Mouse (Mus musculus) limb, embryonic 12.5 days (tissue): Measurements from ENCODE around the gene Focad. TPM values are rescaled to one million over a fixed set of nuclear protein-coding genes. Genes with fewer than 3 reads are reported as not detected.

Experiments used
- ATAC-seq: fragments of 200-750 bp; cut with Nextera tagmentation; 2 replicates; pipeline ENCODE4 v1.8.0; 2017; ENCODE audit warnings: low read depth, moderate TSS enrichment; ENCODE audit not compliant: insufficient number of reproducible peaks, insufficient read depth, low FRiP score, low TSS enrichment
- H3K27ac ChIP-seq: fragments of 300-500 bp; sonication (generic); 2 replicates; pipeline ENCODE4 v1.5.1; 2016; ENCODE audit warnings: mild to moderate bottlenecking, moderate library complexity
- H3K27me3 ChIP-seq: fragments of 300-500 bp; sonication (generic); 2 replicates; pipeline ENCODE4 v1.6.1; 2016; ENCODE audit warnings: mild to moderate bottlenecking, moderate library complexity
- H3K36me3 ChIP-seq: fragments of 300-500 bp; sonication (generic); 2 replicates; pipeline ENCODE4 v1.6.1; 2016; ENCODE audit warnings: mild to moderate bottlenecking, moderate library complexity
- H3K4me1 ChIP-seq: fragments of 300-500 bp; sonication (generic); replicated peaks from 2 replicates; pipeline ENCODE4 v1.6.1; 2016
- H3K4me2 ChIP-seq: fragments of 300-500 bp; sonication (generic); 2 replicates; pipeline ENCODE4 v1.6.1; 2016; ENCODE audit warnings: mild to moderate bottlenecking, moderate library complexity
- H3K4me3 ChIP-seq: fragments of 300-500 bp; sonication (generic); replicated peaks from 2 replicates; pipeline ENCODE4 v1.5.1; 2016; ENCODE audit warnings: mild to moderate bottlenecking
- H3K9ac ChIP-seq: fragments of 300-500 bp; sonication (generic); replicated peaks from 2 replicates; pipeline ENCODE4 v1.6.1; 2016; ENCODE audit warnings: mild to moderate bottlenecking, moderate library complexity
- H3K9me3 ChIP-seq: fragments of 300-500 bp; sonication (generic); 2 replicates; pipeline ENCODE4 v1.6.1; 2016; ENCODE audit warnings: mild to moderate bottlenecking, moderate library complexity
- WGBS: fragments of 180-500 bp; shearing (Covaris S2); methylation state at CpG from one replicate; pipeline ENCODE4 v1.1.7; 2016; 5-methylcytosine and 5-hydroxymethylcytosine counted together
- polyA plus RNA-seq: library from polyadenylated mRNA; unstranded; fragments of >200 nt; fragmentation: Nextera tagmentation; extraction: Ambion mirVana; gene quantifications from 2 replicates; pipeline ENCODE4 v1.2.1, GENCODE M21; 2016

Focad gene
- polyA plus RNA-seq, 1 experiment from 2014 or later: 13.7 TPM

DNA sequence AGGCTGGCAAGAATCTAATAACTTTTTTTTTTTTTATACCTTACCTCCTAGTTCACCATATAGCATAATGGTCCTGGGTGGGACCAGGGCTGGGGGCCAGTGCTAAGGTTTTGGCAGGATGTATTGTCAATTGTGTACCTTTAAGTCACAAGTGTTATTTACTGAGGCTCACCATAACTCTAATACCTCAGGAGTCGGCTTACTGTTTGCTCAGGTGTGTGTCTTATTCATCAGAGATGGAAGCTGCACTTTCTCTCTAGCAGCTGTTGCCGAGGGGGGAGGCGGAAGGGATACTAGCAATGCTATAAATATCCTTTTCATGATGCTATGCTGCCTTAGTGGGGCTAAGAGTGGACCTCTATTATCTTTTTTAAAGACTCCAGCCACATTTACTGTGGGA, 93.2 kb downstream of the Focad start:
- H3K4me3 ChIP-seq: no peak overlapping the region
- 81% methylated on average over 3 of the region's 3 CpGs for WGBS
- no peak overlapping the region for H3K27ac ChIP-seq
- H3K9ac ChIP-seq: no peak overlapping the region
- no peaks in the 10 kb centered on the region for H3K4me1 ChIP-seq
- no peaks in the 10 kb centered on the region for H3K27me3 ChIP-seq
- no peak for ATAC-seq
- no peak overlapping the region for H3K4me2 ChIP-seq
- no peaks in the 10 kb centered on the region for H3K36me3 ChIP-seq
- H3K9me3 ChIP-seq: no peaks in the 10 kb centered on the region

DNA sequence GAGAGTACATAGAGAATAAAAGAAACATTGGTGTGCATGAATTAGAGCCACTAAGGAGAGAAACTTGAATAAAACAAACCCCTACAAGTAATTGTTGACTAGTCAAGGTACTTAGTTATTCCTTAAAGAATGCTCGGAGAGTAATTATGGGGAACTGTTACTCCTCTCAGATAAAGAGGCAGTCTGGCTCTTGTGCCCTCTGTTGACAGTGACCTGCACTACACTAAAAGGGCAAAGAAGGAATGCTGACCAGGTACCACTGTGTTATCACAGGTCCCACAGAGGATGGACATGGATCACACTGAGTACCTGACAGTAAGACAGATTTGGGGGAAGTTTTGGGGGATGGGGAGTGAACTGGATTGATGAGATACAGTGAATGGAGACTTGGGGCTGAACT, 95.1 kb downstream of the Focad start:
- no peak overlapping the region for H3K4me2 ChIP-seq
- H3K27me3 ChIP-seq: no peaks in the 10 kb centered on the region
- no peaks in the 10 kb centered on the region for H3K4me1 ChIP-seq
- H3K27ac ChIP-seq: no peak overlapping the region
- no peak for ATAC-seq
- no peak overlapping the region for H3K4me3 ChIP-seq
- no peaks in the 10 kb centered on the region for H3K36me3 ChIP-seq
- no peak overlapping the region for H3K9ac ChIP-seq
- H3K9me3 ChIP-seq: no peaks in the 10 kb centered on the region
- 80% methylated on average over 1 of the region's 1 CpGs for WGBS

DNA sequence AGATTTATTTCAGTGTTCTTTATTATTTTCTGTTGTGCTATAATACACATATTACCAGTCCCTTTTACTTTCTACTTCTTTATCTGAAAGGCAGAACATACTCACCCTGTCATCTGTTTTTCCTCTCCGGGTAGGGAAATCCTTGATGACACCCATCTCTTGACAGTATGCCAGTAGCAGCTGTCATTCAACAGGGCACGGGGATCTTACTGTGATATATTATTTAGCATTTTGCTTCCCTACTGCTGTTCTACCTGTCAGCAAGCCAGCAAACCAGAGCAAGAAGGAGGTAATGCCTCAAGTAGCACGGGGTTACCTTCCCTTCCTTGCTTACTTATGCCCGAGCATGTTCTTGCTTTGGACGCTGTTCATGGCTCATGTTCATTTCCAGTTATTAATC, 99.8 kb downstream of the Focad start:
- no peaks in the 10 kb centered on the region for H3K4me1 ChIP-seq
- H3K4me2 ChIP-seq: no peak overlapping the region
- no peak overlapping the region for H3K4me3 ChIP-seq
- no peaks in the 10 kb centered on the region for H3K27me3 ChIP-seq
- H3K27ac ChIP-seq: no peak overlapping the region
- ATAC-seq: no peak
- H3K36me3 ChIP-seq: no peaks in the 10 kb centered on the region
- 83% methylated on average over 5 of the region's 5 CpGs for WGBS
- H3K9me3 ChIP-seq: no peaks in the 10 kb centered on the region
- no peak overlapping the region for H3K9ac ChIP-seq

DNA sequence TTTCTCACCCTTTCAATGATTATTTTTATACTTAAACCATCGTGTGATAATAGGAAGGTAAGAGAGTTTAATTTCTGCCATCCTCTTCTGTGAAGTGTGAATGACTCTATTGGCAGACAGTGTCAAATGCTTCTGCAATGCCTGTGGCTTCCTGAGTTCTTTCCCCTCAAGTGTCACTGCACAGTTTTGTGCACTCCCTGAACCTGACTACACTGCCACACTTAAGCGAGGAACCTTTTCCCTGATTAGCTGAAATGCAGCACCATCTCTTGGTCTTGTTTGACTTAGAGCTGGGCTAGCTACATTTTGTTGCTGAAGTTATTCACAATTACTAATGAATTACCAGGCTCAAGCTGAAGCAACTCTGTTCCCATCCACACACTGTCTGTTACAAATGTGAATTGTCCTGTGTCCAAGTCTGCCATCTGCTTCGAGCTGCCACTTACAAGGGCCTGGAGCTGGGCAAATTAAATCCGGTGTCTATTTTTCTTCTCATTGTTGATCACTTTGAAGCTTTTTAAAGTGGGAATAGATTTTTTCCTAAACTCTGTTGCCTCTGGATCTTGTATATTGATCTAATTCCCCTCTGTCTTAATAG, 101.6 kb downstream of the Focad start:
- 84% methylated on average over 4 of the region's 4 CpGs for WGBS

DNA sequence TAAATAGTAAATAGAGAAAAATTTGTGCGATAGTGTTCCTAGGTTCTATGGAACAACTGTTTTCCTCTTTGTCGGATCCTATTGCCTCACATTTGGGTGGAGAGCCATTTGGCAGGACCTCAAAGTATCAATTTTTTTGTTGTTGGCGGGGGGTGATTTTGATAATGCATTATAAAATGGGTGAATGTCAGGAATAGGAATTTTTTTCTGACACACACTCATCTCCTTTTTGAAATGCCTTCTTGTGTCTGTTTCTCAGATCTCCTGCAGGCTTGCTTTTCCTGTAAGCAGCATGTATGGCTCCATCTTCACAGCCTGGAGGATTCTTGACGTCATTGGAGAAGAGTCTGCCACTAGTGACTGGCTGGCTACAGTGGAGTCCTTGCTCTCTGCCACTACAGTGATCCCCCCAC, 102.1 kb downstream of the Focad start:
- no peaks in the 10 kb centered on the region for H3K27me3 ChIP-seq
- ATAC-seq: no peak
- no peaks in the 10 kb centered on the region for H3K4me1 ChIP-seq
- H3K9ac ChIP-seq: no peak overlapping the region
- no peak overlapping the region for H3K27ac ChIP-seq
- H3K36me3 ChIP-seq: no peaks in the 10 kb centered on the region
- WGBS: 87% methylated on average over 4 of the region's 4 CpGs
- H3K4me3 ChIP-seq: no peak overlapping the region
- no peak overlapping the region for H3K4me2 ChIP-seq
- H3K9me3 ChIP-seq: no peaks in the 10 kb centered on the region

More for the DNA sequence above, 101.6 kb downstream of the Focad start:
- Histone ChIP-seq H3K4me1 (no peaks in the 10 kb centered on the region), H3K4me3 (no peak overlapping the region), H3K9me3 (no peaks in the 10 kb centered on the region), H3K4me2 (no peak overlapping the region), H3K27ac (no peak overlapping the region), H3K27me3 (no peaks in the 10 kb centered on the region), H3K36me3 (no peaks in the 10 kb centered on the region), H3K9ac (no peak overlapping the region)
- ATAC-seq: no peak

DNA sequence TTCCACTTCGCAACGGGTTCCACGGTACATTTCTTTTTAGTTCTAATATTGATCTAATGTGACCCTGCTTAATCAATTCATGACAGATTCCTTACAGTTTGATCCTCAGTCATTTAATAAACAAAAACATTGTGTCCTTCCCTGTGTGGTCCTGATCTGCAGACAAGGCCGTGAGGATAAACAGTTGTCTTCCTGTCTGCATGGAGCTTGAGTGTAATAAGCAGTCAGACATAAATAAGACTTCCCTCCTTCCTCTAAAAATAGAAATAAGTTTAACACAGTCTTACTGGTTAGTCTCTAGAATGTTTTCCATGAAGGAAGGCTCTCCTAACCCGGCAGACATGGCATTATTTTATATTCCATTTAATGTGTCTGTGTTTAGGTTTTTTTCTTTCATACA, 102.8 kb downstream of the Focad start:
- WGBS: 88% methylated on average over 5 of the region's 5 CpGs
- no peak overlapping the region for H3K9ac ChIP-seq
- no peaks in the 10 kb centered on the region for H3K9me3 ChIP-seq
- H3K27ac ChIP-seq: no peak overlapping the region
- no peak overlapping the region for H3K4me2 ChIP-seq
- H3K4me3 ChIP-seq: no peak overlapping the region
- no peak for ATAC-seq
- H3K4me1 ChIP-seq: no peaks in the 10 kb centered on the region
- H3K36me3 ChIP-seq: no peaks in the 10 kb centered on the region
- no peaks in the 10 kb centered on the region for H3K27me3 ChIP-seq

DNA sequence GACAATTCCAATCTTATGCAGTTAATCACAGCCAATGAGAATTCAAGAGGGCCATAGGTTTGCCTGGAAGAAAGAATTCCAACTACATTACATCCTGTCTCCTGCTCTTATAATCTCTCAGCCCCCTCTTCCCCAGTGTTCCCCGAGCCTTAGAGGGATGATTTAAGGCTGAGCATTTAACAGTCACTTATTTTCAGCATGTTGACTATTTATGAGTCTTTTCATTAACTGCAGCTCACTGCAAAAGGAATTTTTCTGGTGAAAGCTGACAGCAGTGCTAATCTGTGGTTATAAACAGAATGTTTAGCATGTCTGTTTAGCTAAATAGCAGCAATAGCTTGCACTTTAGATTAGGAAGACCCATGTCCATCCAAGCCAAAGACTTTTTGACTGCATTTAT, 104.8 kb downstream of the Focad start:
- ATAC-seq: no peak
- H3K9ac ChIP-seq: no peak overlapping the region
- no peaks in the 10 kb centered on the region for H3K4me1 ChIP-seq
- H3K27me3 ChIP-seq: no peaks in the 10 kb centered on the region
- H3K9me3 ChIP-seq: no peaks in the 10 kb centered on the region
- H3K36me3 ChIP-seq: no peaks in the 10 kb centered on the region
- no peak overlapping the region for H3K4me3 ChIP-seq
- no peak overlapping the region for H3K27ac ChIP-seq
- no peak overlapping the region for H3K4me2 ChIP-seq
- WGBS: 62% methylated on average over 1 of the region's 1 CpGs

DNA sequence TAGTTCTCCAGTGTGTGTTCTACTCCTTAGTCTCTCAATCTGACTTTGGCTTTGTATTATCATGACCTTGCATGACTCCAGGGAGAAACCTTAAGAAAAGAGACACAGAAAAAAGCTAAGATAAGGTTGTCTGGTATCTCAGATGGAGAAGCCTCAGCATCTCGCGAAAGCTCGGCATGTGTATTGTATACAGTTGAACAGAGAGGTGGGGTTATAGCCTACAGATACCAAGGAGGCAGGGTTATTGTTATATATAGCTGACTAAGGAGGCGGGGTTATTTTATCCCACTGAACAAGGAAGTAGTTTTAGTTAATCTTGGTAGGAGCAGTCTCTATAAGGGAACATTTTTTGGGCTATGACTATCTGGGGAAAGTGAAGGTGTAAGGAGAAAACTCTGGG, 106.6 kb downstream of the Focad start:
- Histone ChIP-seq H3K36me3 (no peaks in the 10 kb centered on the region), H3K4me2 (no peak overlapping the region), H3K9ac (no peak overlapping the region), H3K4me3 (no peak overlapping the region), H3K4me1 (no peaks in the 10 kb centered on the region), H3K27ac (no peak overlapping the region), H3K9me3 (no peaks in the 10 kb centered on the region), H3K27me3 (no peaks in the 10 kb centered on the region)
- ATAC-seq: no peak
- WGBS: 95% methylated on average over 4 of the region's 4 CpGs

DNA sequence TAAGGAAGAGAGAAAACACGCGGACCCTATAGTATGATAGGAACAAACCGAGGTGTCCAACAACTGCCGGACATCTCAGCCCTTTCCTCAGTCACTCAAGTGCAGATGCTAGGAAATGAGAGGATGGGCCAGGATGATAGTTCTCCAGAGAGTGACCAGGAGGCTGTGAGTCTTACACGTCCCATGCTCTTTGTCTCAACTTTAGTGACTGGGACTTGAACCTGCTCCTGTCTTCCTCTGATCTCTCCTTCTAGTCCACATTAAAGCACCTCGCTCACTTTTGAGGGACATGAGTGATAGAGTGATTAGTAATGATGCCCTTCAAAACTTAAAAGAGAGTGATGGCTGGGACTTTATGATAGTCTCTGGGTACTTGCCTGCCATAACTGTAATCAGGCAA, 114.2 kb downstream of the Focad start:
- Histone ChIP-seq H3K36me3 (no peaks in the 10 kb centered on the region), H3K4me3 (no peak overlapping the region), H3K27ac (no peak overlapping the region), H3K9me3 (no peaks in the 10 kb centered on the region), H3K4me1 (no peaks in the 10 kb centered on the region), H3K4me2 (no peak overlapping the region), H3K9ac (no peak overlapping the region), H3K27me3 (no peaks in the 10 kb centered on the region)
- ATAC-seq: no peak
- 90% methylated on average over 6 of the region's 6 CpGs for WGBS

DNA sequence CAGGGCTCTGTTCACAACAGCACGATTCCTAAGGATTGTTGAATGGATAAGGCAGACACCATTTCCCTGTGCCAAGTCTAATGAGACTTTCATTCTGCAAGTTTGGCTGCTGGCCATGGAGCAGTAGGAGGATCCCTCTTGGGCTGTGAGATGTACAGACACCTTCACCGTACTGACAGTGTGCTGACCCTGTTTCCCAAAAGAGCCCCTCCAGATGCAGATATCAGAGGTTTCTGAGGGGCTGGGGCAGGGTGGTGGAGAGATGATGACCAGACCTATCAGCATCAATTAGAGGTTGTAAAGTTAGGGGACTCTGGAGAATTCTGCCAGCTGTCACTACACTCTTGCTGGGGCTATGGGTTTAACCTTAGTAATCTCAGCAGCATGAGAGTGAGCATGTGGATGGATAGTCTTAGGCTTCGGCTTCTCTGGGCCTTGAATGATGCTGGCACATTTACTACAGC, 115.0 kb downstream of the Focad start:
- ATAC-seq: no peak
- Histone ChIP-seq H3K4me2 (no peak overlapping the region), H3K9me3 (no peaks in the 10 kb centered on the region), H3K9ac (no peak overlapping the region), H3K36me3 (no peaks in the 10 kb centered on the region), H3K27ac (no peak overlapping the region), H3K4me1 (no peaks in the 10 kb centered on the region), H3K4me3 (no peak overlapping the region), H3K27me3 (no peaks in the 10 kb centered on the region)
- WGBS: 48% methylated on average over 3 of the region's 3 CpGs

DNA sequence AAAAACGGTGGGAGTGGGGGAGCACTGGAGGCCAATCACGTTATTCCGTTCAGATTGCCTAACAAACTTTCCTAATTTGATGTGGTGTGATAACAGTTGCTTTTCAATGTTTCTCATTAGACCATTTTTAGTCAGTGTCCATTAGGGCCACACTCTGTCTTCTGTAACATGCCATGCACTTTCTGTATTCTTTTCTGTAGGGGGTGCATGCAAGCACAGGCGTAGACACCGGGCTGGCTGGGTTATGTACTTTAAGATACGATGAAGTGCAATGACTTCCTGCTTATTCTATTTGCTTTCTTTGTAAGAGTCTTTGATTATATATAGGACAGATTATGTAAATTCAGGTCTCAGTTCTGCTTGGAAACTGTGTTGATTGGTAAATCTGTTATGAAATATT, 116.2 kb downstream of the Focad start:
- WGBS: 81% methylated on average over 6 of the region's 6 CpGs
- Histone ChIP-seq H3K9me3 (no peaks in the 10 kb centered on the region), H3K36me3 (no peaks in the 10 kb centered on the region)

DNA sequence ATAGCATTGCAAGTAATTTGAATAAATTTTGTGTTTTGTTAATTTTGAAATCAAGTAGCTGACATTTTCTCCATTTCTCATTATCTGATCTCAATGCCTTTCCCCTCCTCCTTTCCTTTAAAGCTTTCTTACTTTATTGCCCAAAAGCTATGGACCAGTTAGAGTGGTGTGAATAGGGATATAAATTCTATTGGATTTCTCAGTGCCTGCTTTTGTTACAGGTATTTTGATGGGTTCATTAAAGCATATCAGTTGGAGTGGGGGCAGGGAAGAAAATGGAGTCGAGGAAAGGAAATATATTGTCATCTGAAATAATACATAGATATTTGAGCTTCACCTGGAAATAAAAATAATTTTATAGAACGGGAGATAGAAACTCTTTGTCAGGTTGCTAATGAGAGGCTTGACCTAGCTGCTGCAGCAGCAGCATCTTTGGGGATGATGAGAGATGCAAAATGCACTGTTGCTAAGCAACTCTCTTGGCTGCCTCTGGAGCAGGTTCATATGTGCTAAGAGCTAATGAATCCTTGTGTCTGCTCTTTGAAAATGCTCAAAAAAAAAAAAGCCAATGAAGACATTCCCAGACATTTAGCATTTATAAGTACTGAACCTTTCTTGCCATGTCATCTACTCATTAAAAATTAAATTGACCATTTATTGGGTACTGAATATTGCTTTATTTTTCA, 116.9 kb downstream of the Focad start:
- ATAC-seq: no peak
- 89% methylated on average over 2 of the region's 2 CpGs for WGBS

More for the DNA sequence above, 116.2 kb downstream of the Focad start:
- H3K4me1 ChIP-seq: no peaks in the 10 kb centered on the region
- no peak overlapping the region for H3K4me2 ChIP-seq
- H3K9ac ChIP-seq: no peak overlapping the region
- ATAC-seq: no peak
- H3K27ac ChIP-seq: no peak overlapping the region
- H3K27me3 ChIP-seq: no peaks in the 10 kb centered on the region
- no peak overlapping the region for H3K4me3 ChIP-seq

More for the DNA sequence above, 116.9 kb downstream of the Focad start:
- no peak overlapping the region for H3K9ac ChIP-seq
- no peaks in the 10 kb centered on the region for H3K36me3 ChIP-seq
- no peak overlapping the region for H3K4me3 ChIP-seq
- H3K27ac ChIP-seq: no peak overlapping the region
- no peak overlapping the region for H3K4me2 ChIP-seq
- no peaks in the 10 kb centered on the region for H3K27me3 ChIP-seq
- H3K4me1 ChIP-seq: no peaks in the 10 kb centered on the region
- H3K9me3 ChIP-seq: no peaks in the 10 kb centered on the region
